Mouse (Mus musculus) v-Abl transformed pro-B cells (cell line): ENCODE data around the gene Casc3.

Experiments
- in situ Hi-C, 2 experiments: fragments of 400-800 bp; cut with MboI; formaldehyde crosslinking; loops; one replicate each; pipeline ENCODE4 v1.15.1; 2025; ENCODE audit not compliant: unreplicated experiment in 2 of 2

Casc3 gene

GRCm38 (mm10) chr11:98827877-98828276 is 23.2 kb downstream of the Casc3 start:
- in situ Hi-C loops: loop anchor here (5.0 to 10.0 kb wide), 2 partner anchors 36 to 113 kb away; no protein-coding TSS in a partner anchor

- in situ Hi-C loops: loop anchor here (5.0 to 10.0 kb wide), 2 partner anchors 37 to 114 kb away; no protein-coding TSS in a partner anchor
Observed at GRCm38 (mm10) chr11:98829091-98829775, 24.5 kb downstream of the Casc3 start.

DNA sequence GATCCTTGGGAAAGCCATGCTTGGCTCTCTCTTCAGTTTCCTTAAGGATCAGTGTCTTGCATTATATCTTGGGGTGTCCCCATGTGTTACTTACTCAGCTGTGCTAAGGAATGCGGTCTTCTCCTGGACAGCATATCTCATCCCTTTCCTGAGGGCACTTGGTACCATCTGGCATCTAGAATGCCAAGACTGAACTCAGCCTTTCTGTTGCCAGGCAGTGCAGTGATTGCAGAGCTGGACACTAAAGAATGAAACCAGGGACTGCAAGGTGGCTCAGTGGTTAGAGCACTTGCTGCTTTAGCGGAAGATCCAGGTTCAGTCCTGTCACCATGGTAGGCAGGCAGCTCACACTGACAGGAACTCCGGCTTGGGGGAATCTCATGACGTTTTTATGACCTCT is 25.2 kb downstream of the Casc3 start:
- in situ Hi-C loops: loop anchor here (5.0 to 10.0 kb wide), 2 partner anchors 38 to 115 kb away; no protein-coding TSS in a partner anchor

DNA sequence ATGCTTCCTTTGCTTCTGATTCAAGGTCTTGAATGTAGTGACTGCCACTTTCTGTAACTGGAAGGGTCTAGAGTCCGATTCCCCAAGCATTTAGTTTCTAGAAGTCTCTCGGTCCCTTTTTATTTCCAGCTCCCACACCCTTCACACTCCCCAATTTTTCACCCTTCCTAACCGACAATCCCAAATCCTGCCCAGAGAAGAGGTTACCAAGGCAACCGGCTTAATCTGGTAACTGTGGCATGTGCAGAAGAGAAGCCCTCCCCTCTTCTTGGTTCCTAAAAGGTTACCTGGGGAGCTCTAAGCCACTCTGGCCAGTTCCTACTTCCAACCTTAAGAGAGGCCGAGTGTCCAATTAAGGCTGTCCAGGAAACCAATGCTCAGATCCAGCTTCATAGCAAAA is 30.6 kb downstream of the Casc3 start:
- in situ Hi-C loops: no loop called here

DNA sequence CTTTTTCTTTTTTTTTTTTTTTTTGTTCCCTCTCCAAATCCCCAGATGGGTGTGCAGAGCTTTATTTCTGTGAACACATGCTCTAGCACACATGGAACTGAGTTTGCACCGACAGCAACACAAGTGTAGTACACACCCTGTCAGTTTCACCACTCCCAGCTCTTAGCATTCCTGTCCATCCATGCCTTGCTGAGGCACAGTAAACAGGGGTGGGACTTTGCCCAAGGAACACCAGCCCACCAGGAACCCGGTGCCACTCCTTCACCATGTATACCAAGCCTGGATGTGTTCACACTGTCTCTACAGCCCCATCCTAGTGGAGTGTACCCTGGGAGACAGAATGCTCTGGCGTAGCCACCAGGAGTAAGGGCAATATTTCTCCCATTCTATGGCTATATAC is 31.0 kb downstream of the Casc3 start:
- in situ Hi-C loops: no loop called here

DNA sequence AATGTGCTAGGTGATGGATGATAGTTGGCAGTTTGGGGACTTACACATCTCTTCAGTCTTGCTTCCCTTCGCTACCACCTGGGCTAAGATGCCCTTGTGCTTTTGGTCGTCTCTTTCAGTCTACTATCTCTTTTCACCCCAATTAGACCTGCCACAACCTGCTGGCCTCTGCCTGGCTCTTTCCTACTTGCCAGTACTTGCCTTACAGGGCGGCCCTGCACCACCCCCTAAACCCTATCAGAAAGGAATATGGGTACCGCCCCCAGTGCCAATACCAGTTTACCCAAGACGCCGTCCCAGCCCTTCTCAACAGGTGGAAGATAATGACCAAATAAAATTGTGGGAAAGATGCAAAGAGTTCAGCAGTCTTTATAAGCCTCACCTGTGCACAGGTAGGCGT is 31.4 kb downstream of the Casc3 start:
- in situ Hi-C loops: no loop called here

DNA sequence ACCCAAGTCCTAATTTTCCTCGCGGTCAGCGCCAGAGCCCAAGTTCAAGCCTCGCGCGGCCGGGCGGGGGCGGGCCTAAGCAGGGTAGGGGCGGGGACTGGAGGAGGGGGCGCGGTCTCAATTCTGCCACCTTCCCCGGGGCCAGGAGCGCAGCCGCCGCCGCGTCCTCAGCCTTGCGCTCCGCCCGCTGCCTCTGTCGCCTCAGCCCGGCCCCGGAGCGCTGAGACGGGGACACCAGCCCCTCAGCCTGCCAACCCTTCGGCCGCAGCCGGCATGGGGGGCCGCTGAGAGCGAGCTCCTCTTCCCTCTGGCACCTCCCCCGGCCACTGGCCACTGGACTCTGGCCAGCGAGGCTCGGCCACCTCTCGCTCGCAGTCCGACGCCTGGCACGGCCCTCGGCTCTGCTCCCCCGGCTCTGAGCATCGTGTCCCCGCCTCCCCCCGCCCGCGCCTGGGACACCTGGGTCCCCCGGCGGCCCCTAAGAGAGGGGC is 32.0 kb downstream of the Casc3 start, which contains the start of gene Rapgefl1:
Gene Rapgefl1 (plus strand): TSS at position 135 of the 491 bp plus-strand sequence.
- in situ Hi-C loops: no loop called here

DNA sequence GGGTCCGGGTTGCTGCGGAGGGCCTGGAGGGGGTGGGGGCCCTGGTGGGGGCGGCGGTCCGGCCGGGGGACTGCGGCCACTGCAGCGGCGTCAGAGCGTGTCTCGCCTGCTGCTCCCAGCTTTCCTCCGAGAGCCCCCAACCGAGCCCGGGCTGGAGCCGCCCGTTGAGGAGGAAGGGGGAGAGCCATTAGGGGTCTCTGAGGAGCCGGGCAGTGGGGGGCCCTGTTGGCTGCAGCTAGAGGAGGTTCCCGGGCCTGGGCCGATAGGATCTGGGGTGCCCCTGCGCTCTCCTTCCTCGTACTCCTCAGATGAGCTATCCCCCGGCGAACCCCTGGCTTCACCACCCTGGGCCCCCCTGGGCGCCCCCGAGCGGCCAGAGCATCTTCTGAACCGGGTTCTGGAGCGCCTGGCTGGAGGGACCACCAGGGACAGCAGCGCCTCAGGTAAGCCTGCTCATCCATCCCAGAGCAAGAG is 32.6 kb downstream of the Casc3 start:
- in situ Hi-C loops: no loop called here

GRCm38 (mm10) chr11:98837917-98838316 is 33.2 kb downstream of the Casc3 start:
- in situ Hi-C loops: no loop called here

DNA sequence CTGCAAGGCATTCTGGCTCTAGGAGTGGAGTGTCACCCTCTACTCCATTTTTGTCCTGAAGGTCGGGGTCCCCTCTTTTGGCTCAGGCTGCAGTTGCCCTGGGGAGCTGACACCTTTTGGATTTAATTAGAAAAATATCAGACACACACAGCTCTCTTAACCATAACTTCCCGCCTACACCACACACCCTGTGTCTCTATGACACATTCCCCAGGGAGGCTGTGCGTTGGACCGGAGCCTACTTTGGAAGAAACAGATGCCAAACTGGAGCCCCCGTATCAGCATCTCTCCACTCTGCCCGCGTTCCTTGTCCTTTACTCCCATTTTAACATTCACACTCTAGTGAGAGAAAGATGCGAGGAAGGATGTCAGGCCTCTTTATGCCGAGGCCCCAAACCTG is 33.8 kb downstream of the Casc3 start:
- in situ Hi-C loops: no loop called here

GRCm38 (mm10) chr11:98839402-98839801 is 34.7 kb downstream of the Casc3 start:
- in situ Hi-C loops: no loop called here

DNA sequence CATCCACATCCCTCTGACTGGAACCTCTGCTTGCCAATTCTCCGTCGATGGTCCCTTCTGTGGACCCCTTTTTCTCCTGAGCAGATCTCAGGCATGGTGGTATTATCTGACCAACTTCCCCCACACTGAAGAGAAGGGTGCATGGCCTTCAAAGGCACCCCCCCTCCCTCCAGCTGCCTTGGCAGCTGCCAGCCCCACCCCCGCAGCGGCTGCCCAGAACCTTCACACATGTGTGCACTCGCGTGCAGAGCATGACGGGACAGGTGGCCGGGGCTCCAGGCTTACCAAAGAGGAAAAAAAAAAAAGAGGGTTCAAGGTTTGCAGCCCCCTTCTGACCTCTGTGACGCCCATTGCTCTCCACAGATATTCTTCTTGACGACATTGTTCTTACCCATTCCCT is 35.2 kb downstream of the Casc3 start:
- in situ Hi-C loops: no loop called here

DNA sequence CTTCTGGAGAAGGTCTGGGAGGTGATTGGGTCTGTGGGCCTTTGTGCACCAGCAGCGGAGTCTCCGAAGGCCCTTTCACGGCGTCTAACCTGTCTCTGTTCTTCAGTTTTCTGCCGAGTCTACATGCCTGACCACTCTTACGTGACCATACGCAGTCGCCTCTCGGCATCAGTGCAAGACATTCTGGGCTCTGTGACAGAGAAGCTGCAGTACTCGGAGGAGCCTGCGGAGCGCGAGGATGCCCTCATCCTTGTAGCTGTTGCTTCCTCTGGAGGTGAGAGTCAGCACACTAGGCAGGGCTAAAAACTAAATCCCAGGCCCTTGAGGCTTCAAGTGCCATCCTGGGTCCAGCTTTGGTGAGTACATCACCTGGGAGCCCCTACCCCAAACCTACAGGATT is 41.3 kb downstream of the Casc3 start:
- in situ Hi-C loops: no loop called here

DNA sequence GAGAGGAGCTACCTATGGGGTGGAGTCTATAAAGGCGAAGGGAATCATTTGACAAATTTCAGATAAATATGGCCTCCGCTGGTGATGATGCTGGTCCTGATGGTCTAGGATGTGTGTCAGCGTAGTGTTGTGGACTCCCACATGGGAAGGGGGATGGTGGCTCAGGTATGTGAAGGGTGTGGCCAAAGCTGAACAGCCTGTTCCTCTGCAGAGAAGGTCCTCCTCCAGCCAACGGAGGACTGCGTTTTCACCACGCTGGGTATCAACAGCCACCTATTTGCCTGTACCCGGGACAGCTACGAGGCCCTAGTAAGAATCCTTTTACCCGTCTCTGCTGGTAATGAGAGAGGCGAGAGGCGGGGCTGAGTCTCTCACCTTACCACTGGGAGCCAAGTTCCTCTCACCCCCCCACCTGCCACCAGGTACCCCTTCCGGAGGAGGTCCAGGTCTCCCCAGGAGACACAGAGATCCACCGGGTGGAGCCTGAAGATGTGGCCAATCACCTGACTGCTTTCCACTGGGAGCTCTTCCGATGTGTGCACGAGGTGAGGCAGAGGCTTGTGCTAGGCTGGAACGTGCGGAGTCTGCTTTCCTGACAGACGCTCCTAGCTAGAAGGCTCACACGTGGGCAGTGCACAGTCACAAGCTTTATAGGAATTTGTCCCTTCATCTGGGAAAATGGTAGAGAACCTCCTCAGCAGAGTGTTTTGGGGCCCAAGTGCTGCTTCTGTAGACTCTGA is 42.3 kb downstream of the Casc3 start:
- in situ Hi-C loops: no loop called here

DNA sequence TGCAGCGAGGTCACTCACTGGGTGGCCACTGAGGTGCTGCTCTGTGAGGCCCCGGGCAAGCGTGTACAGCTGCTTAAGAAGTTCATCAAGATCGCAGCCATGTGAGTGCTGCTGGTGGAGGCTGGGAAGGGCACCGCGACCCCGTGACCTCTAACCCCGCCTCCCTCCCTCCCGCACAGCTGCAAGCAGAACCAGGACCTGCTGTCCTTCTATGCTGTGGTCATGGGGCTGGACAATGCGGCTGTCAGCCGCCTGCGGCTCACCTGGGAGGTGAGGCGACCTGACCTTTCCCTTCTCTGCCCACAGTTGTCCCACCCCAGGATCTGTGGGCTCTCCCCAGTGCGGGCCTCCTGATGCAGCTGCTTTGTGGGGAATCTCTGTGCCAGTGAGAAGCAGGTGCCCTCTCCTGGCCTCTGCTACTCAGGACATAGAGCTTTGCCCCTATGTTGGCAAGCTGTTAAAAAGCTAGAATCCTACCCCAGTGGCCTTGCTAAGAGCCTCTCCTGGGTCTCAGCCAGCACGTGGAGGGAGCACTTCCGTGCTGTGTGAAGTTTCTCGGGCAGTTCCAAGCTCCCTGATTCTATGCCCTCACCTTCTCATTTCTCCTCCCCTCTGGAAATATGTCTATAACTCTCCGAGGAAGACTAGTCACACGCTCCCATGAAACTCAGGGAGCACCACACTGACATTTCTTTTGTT is 44.6 kb downstream of the Casc3 start:
- in situ Hi-C loops: no loop called here

DNA sequence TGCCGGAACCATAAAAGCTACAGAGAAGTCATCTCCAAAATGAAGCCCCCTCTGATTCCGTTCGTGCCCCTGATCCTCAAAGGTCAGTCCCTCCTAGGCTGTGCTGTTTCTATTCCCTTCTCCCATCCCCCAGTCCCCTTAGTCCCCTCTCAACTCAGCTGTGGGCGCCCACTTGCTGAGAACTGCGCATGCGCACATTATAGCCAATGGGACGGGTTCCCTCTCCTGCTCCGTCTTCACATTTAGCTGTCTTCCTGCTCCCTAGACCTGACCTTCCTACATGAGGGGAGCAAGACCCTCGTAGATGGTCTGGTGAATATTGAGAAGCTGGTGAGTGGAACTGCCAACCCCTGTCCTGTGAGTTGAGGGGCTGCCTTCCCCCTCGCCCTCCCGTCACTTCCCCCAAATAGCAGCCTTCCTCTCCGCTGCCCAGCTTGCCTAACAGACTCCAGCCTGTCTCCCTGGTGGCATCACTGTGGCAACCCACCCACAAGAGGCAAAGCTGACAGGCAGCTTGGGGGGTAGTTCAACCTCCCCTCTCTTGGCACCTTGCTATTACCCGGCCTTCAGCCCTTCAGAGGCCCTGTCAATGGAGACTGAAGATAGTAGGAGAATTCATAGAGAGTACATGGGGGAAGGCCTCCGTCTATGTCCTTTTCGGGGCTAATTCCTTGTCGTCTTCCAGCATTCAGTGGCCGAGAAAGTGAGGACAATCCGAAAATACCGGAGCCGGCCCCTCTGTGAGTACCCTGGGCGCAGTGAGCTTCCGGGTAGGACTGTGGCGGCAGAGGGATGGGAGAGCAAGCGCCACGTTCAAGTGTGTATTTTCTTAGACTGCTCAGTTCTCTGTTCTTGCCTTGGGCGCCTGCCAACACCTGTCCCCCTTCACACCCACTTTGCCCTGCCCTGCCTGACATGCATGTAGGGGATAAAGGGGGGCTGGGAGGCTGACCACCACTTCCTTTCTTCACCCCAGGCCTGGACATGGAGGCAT is 45.7 kb downstream of the Casc3 start:
- in situ Hi-C loops: no loop called here

- in situ Hi-C loops: no loop called here
Observed at GRCm38 (mm10) chr11:98854116-98854515, 49.4 kb downstream of the Casc3 start.

DNA sequence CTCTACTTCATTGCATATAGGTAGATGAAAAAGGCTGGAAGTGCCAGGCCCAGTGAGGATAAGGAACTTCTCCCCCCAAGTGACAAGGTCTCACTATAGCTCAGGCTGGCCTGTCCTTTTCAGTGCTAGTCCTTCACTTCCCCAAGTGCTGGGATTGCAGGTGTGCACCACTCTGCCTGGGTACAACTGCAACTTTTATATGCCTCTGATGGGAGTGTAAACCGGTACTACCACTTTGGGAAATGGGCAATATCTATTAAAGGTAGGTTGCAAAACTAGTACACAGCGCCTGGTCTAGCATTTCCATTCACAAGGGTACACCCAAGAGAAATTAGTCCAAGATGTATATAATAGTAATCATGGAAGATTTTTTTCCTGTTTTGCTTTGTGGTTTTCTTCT is 50.0 kb downstream of the Casc3 start:
- in situ Hi-C loops: no loop called here

GRCm38 (mm10) chr11:98858759-98859731 is 54.3 kb downstream of the Casc3 start:
- in situ Hi-C loops: no loop called here
